Mouse (Mus musculus) olfactory bulb, adult 2 months (tissue): ENCODE data around the gene Ccdc117.

Experiments used
- CTCF ChIP-seq: fragments of 200-500 bp; IDR thresholded peaks from 2 replicates; pipeline ENCODE4 v1.5.1; 2012; ENCODE audit warnings: low read depth, mild to moderate bottlenecking, low read length, moderate library complexity; ENCODE audit not compliant: insufficient read depth
- POLR2A ChIP-seq: fragments of 200-500 bp; IDR thresholded peaks from 2 replicates; pipeline ENCODE4 v1.6.1; 2012; ENCODE audit warnings: mild to moderate bottlenecking, low read depth, low read length, moderate library complexity; ENCODE audit not compliant: insufficient read depth

DNA sequence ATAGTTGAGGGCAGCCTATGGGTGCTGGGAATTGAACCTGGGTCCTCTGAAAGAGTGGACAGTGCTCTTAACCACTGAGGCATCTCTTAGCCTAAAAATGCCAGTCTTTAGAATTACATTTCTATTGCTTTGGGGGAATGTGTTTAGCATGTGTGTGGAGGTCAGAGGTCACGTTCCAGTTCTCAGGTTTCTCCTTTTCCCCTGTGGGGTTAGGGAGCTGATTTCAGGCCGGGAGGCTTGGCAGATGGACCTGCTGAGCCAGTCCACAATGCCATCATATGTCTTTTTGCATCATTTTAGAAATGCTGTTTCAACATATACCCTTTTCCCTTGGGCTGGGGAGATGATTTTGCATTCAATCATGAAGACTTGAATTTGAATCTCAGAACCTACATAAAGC lies 48.1 kb downstream of the Ccdc117 start:
- no peak for TF ChIP-seq CTCF
- TF ChIP-seq POLR2A, result no peak
